Mouse (Mus musculus) left cerebral cortex, adult 2 months (tissue): ENCODE measurements around the gene Jaml. TPM values are rescaled to one million over a fixed set of nuclear protein-coding genes. Genes with fewer than 3 reads are reported as not detected.
A peak's percentile ranks its signal among the peaks of the same experiment; 100 is the strongest.
"Not testable (repeated sequence)": the region's sequence is repeated elsewhere in the genome, so short reads cannot be mapped to it uniquely, and the experiment has no call there.

ENCODE experiments used
- DNase-seq, 2 experiments: peaks; one replicate each; pipeline ENCODE4 v3.0.0; 2021 to 2022; ENCODE audit warnings: low spot score in 2 of 2, mixed read lengths in 1 of 2; ENCODE audit errors: extremely low spot score in 1 of 2
- H3K27ac ChIP-seq: fragments of 200-600 bp; 2 replicates; pipeline ENCODE4 v1.8.1; 2022
- H3K4me3 ChIP-seq: fragments of 200-600 bp; 2 replicates; pipeline ENCODE4 v1.8.1; 2022
- CTCF ChIP-seq: fragments of 200-600 bp; IDR thresholded peaks from 2 replicates; pipeline ENCODE4 v1.8.1; 2022; ENCODE audit warnings: antibody characterized with exemption, mild to moderate bottlenecking, moderate library complexity
- intact Hi-C: fragments of 180-260 bp; cut with DNase I; formaldehyde crosslinking; loops from one replicate; pipeline ENCODE4 v1.15.1; 2025
- long read RNA-seq, 2 experiments: library from polyadenylated mRNA; stranded (forward); transcript quantifications; one replicate each; pipeline ENCODE4 v2.0.0; 2021; ENCODE audit warnings: borderline mapping rate in 2 of 2
- total RNA-seq, 2 experiments: library from RNA; stranded (reverse); gene quantifications; 2 replicates each; pipeline ENCODE4 v1.2.3; 2021

Gene Jaml
- under 1 TPM; 0.41 to 0.98 TPM for total RNA-seq
- long read RNA-seq, experiment 1, partial matches to known transcripts: 0 of 1 reads
- long read RNA-seq, experiment 1, other reads (novel, unspliced or antisense): 0 of 1 reads
- long read RNA-seq, experiment 2: 0 reads

DNA sequence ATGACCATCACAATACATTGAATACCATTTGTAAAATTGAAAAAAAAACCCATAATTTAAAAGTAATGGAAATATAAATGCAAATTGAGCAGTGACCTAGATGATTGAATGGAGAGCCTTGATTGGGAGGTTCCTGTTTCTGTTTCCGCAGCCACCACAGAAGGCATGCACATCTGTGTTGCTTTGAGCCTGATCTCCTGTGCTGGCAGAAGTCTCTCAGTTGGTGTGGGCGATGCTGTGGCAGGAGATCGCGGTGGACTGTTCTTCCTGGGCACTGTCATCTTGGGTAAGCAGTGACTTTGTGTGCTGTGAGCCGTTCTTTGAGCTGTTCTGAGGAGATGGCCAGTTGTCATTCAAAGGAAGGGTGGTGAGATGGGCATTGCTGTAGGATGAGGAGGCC lies at the start of gene Jaml:
Gene Jaml (plus strand): TSS at position 173 of the 400 bp plus-strand sequence.
- intact Hi-C loops: no loop called here
- H3K4me3 ChIP-seq: no peak within 1 kb of the TSS
- no peak for TF ChIP-seq CTCF
- H3K27ac ChIP-seq: no peak within 1 kb of the TSS
- no peak for DNase-seq

DNA sequence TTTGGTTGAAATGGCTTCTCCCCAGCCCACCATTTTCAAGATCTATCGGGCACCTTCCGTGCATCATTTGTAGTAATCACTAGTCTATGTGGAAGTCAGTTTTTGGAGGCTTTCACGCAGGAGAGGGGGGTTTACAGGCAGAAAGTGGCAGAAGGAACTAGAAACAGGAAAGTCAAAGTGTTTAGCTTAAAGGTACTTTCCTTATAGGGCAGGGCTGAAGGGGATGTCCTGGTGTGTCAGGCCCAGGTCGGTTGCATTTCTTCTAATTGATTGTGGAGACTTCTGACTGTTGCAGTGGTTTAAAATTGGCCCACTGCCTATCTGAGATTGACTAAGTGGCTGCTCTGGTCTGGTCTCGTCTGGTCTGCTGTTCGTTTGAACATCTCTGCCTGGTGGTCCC lies 48.6 kb upstream of the Jaml start:
- Histone ChIP-seq H3K27ac (no peak overlapping the region), H3K4me3 (no peak overlapping the region)
- intact Hi-C loops: no loop called here
- DNase-seq: no peak
- TF ChIP-seq CTCF: no peak

DNA sequence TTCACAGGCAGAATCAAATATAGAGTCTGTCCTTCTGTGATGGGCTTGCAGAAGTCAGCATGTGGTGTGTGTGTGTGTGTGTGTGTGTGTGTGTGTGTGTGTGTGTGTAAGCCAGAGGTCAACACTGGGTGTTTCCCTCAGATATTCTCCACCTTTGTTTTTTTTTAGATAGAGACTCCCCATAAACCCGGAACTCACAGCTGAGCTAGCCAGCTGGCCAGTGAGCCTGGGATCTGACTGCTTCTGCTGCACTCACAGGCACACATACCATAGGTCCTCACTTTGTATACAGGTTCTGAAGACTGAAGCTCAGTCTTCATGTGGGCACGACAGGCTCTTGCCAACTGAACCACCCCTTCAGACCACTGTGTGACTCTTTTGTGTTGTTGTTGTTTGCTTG lies 46.7 kb upstream of the Jaml start:
- H3K4me3 ChIP-seq: no peak overlapping the region
- DNase-seq: no peak
- intact Hi-C loops: no loop called here
- no peak overlapping the region for H3K27ac ChIP-seq
- no peak for TF ChIP-seq CTCF

- TF ChIP-seq CTCF: no peak
- no peak for DNase-seq
- no peak overlapping the region for H3K4me3 ChIP-seq
- intact Hi-C loops: no loop called here
- no peak overlapping the region for H3K27ac ChIP-seq
Measured at GRCm38 (mm10) chr9:45034526-45034925, 44.5 kb upstream of the Jaml start.

DNA sequence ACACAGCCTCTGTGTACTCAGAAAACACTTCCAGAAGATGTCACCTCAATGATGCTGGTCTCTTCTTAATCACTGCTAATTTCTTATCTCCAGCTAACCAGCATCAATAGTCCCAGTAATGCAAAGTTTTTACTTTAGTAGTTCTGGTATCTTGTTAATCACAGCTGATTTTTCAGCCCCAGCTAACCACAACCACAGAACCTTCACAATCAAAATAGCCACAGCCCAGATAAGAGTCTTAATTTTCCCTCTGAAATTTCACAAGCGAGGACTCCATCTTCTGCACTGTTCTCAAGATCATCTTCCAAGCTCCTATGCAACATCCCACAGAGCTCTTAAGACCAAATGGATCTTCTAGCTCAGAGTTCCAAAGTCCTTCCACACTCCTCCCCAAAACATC lies 41.2 kb upstream of the Jaml start:
- H3K4me3 ChIP-seq, intact Hi-C loops, H3K27ac ChIP-seq, DNase-seq: not testable (repeated sequence)

GRCm38 (mm10) chr9:45039499-45039898 lies 39.5 kb upstream of the Jaml start, which contains the start of gene Mpzl2:
TSS of gene Mpzl2 (plus strand) at chr9:45039799.
- no peak within 1 kb of the TSS for H3K4me3 ChIP-seq
- no peak for TF ChIP-seq CTCF
- intact Hi-C loops: no loop called here
- DNase-seq: no peak
- H3K27ac ChIP-seq: no peak within 1 kb of the TSS

DNA sequence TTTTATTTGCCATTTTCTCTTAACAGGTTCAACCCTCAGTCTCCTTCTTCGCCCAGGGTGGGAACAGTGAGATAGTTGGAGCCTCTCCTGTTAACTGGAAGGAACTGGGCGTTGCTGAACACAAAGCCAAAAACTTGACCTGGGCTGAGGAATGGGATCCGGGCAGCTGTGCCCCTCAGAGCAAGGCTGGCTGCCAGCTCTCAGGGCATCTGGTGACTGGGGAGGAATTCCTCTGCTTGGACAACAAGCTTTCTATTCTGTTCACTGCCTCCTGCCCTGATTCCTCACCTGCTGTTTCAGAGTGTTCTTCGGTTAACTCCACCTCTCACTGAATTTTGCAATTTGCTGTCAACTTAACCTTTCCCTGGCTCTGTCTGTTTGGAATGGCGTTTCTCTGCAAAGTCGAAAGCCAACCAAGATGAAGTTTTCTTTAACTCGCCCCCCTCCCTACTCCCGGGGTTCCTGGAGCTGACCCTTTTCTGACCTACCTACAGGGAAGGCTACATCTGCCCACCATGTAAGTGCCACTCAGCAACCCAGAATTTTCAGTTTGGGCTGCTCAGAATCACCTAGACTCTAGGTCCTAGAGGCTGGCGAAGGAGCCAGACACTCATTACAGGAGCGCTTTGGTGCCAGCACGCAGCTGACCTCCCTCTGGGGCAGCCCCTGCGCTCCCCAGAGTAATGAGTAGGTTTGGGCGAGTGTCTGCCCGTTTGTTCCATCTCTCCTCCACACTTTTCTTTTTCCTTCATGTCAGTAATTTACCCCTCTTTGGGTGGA lies 38.7 kb upstream of the Jaml start:
- DNase-seq: no peak
- no peak overlapping the region for H3K27ac ChIP-seq
- no peak overlapping the region for H3K4me3 ChIP-seq
- intact Hi-C loops: no loop called here
- TF ChIP-seq CTCF: no peak

- TF ChIP-seq CTCF: no peak
- intact Hi-C loops: no loop called here
- no peak for DNase-seq
Measured at GRCm38 (mm10) chr9:45041131-45041838, 37.7 kb upstream of the Jaml start.

GRCm38 (mm10) chr9:45042056-45042720 lies 36.8 kb upstream of the Jaml start:
- DNase-seq: peak in 1 of 2 experiments; percentile 9
- no peak overlapping the region for H3K4me3 ChIP-seq
- intact Hi-C loops: no loop called here
- H3K27ac ChIP-seq: no peak overlapping the region
- TF ChIP-seq CTCF: no peak

More at GRCm38 (mm10) chr9:45041131-45041838, 37.7 kb upstream of the Jaml start:
- Histone ChIP-seq H3K4me3 (no peak overlapping the region), H3K27ac (no peak overlapping the region)

DNA sequence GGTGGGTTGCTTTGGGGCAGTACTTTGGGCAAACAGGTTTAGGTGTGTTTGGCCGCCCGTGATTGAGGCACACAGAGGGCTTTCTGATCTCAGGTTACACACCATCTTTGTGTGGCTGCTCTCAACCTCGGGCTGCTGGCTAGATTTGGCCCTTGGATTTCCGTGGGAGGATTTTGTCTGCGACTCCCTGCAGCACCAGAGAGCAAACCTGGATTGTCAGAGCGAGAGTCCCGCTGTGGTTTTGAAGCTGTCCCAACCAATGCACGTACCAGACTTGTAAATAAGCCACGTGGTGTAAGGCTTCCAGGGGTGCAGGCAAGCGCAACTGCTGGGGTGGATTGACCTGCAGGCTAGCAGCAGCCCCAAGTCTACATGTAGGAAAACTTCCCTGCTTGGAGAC lies 36.0 kb upstream of the Jaml start:
- Histone ChIP-seq H3K27ac (no peak overlapping the region), H3K4me3 (no peak overlapping the region)
- intact Hi-C loops: no loop called here
- no peak for DNase-seq
- no peak for TF ChIP-seq CTCF

DNA sequence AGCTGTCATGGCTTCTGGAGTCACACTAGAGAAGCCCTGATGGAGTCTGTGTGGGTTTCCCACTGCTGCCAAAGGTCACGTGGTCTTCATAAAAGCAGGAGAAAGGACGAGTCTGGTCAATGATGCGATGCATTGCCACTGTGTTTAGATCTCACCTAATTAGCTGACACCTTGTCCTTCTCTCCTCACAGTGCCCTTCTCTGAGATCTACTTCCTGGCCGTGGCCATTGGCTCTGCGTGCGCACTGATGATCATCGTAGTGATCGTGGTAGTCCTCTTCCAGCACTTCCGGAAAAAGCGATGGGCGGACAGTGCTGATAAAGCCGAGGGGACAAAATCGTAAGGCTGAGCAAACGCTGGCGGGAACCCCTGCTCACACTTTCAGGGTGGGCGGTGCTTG lies 32.0 kb upstream of the Jaml start:
- intact Hi-C loops: no loop called here
- DNase-seq: no peak

DNA sequence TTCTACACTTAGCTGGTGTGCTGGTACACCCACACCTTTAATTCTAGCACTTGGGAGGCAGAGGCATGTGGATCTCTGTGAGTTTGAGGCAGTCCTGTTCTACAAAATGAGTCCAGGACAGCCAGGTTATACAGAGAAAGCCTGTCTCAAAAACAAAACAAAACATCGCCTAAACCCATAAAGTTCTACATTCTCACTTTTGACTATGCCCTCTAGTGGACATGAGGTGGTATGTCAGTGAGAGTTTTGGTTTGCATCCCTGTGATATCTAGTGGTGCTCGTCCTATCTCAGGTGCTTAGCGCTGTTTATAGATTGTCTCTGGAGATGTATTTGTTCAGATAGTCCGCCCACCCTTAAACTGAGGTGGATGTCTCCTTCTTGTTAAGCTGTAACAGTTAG lies 30.5 kb upstream of the Jaml start:
- intact Hi-C loops: no loop called here
- DNase-seq: peak in 1 of 2 experiments; percentile 11
- no peak overlapping the region for H3K27ac ChIP-seq

More for the DNA sequence above, 32.0 kb upstream of the Jaml start:
- Histone ChIP-seq H3K27ac (no peak overlapping the region), H3K4me3 (no peak overlapping the region)
- TF ChIP-seq CTCF: no peak

More for the DNA sequence above, 30.5 kb upstream of the Jaml start:
- TF ChIP-seq CTCF: peak; percentile 93
- no peak overlapping the region for H3K4me3 ChIP-seq
